Mouse (Mus musculus): ENCODE data around the gene Tob1. TPM values are rescaled to one million over a fixed set of nuclear protein-coding genes. Genes with fewer than 3 reads are reported as not detected.

Tob1 gene
- polyA plus RNA-seq, 1 experiment from 2014 or later = 45.8 TPM

- peak overlapping the region; percentile 92 for H3K9ac ChIP-seq (replicated peaks)
- peak overlapping the region; percentile 16 for H3K4me3 ChIP-seq
- no peaks in the 10 kb centered on the region for H3K27me3 ChIP-seq
- no peak for ATAC-seq (replicated peaks)
- H3K4me1 ChIP-seq = peaks cover 43% of the 10 kb centered on the region
- no peaks in the 10 kb centered on the region for H3K9me3 ChIP-seq
- H3K4me2 ChIP-seq (replicated peaks) = peak overlapping the region; percentile 54
- H3K27ac ChIP-seq (replicated peaks) = no peak overlapping the region
- H3K36me3 ChIP-seq = peaks cover 9% of the 10 kb centered on the region
- 82% methylated on average over 29 of the region's 29 CpGs for WGBS
Measured at GRCm38 (mm10) chr11:94213735-94214594, 2.7 kb downstream of the Tob1 start.

GRCm38 (mm10) chr11:94215581-94215980 is 4.3 kb downstream of the Tob1 start:
- Histone ChIP-seq H3K4me1 (peaks cover 37% of the 10 kb centered on the region), H3K27ac (replicated peaks) (0 out of 2 replicates have a peak overlapping the region, but pooled peaks have one; percentile 0), H3K4me2 (replicated peaks) (no peak overlapping the region), H3K9ac (replicated peaks) (no peak overlapping the region), H3K9me3 (no peaks in the 10 kb centered on the region), H3K27me3 (no peaks in the 10 kb centered on the region), H3K36me3 (peaks cover 9% of the 10 kb centered on the region), H3K4me3 (no peak overlapping the region)
- WGBS = 88% methylated on average over 3 of the region's 3 CpGs
- no peak for ATAC-seq (replicated peaks)

- H3K36me3 ChIP-seq = peaks cover 9% of the 10 kb centered on the region
- no peak for ATAC-seq (replicated peaks)
- WGBS = 36% methylated on average over 2 of the region's 2 CpGs
- H3K9me3 ChIP-seq = no peaks in the 10 kb centered on the region
- no peaks in the 10 kb centered on the region for H3K27me3 ChIP-seq
- H3K4me1 ChIP-seq = peaks cover 37% of the 10 kb centered on the region
- no peak overlapping the region for H3K4me3 ChIP-seq
- no peak overlapping the region for H3K4me2 ChIP-seq (replicated peaks)
- H3K27ac ChIP-seq (replicated peaks) = peak overlapping the region; percentile 24; the same call in 1 of the 2 replicates
- no peak overlapping the region for H3K9ac ChIP-seq (replicated peaks)
Measured at GRCm38 (mm10) chr11:94216247-94216646, 5.0 kb downstream of the Tob1 start.

GRCm38 (mm10) chr11:94221257-94221656 is 10.0 kb downstream of the Tob1 start:
- ATAC-seq (replicated peaks) = no peak
- no peaks in the 10 kb centered on the region for H3K36me3 ChIP-seq
- H3K4me2 ChIP-seq (replicated peaks) = no peak overlapping the region
- peaks cover 7% of the 10 kb centered on the region for H3K4me1 ChIP-seq
- WGBS = 94% methylated on average over 7 of the region's 7 CpGs
- no peak overlapping the region for H3K4me3 ChIP-seq
- H3K27me3 ChIP-seq = no peaks in the 10 kb centered on the region
- no peaks in the 10 kb centered on the region for H3K9me3 ChIP-seq
- no peak overlapping the region for H3K27ac ChIP-seq (replicated peaks)
- no peak overlapping the region for H3K9ac ChIP-seq (replicated peaks)

GRCm38 (mm10) chr11:94223531-94223930 is 12.3 kb downstream of the Tob1 start:
- no peak for ATAC-seq (replicated peaks)
- H3K4me2 ChIP-seq (replicated peaks) = no peak overlapping the region
- no peaks in the 10 kb centered on the region for H3K27me3 ChIP-seq
- H3K27ac ChIP-seq (replicated peaks) = no peak overlapping the region
- H3K9me3 ChIP-seq = no peaks in the 10 kb centered on the region
- 86% methylated on average over 9 of the region's 9 CpGs for WGBS
- no peak overlapping the region for H3K4me3 ChIP-seq
- peaks cover 5% of the 10 kb centered on the region for H3K4me1 ChIP-seq
- H3K36me3 ChIP-seq = no peaks in the 10 kb centered on the region
- no peak overlapping the region for H3K9ac ChIP-seq (replicated peaks)

- Histone ChIP-seq H3K9me3 (no peaks in the 10 kb centered on the region), H3K27me3 (no peaks in the 10 kb centered on the region), H3K9ac (replicated peaks) (no peak overlapping the region), H3K4me1 (peaks cover 12% of the 10 kb centered on the region), H3K36me3 (no peaks in the 10 kb centered on the region), H3K27ac (replicated peaks) (no peak overlapping the region), H3K4me3 (no peak overlapping the region), H3K4me2 (replicated peaks) (no peak overlapping the region)
- ATAC-seq (replicated peaks) = no peak
- WGBS = 38% methylated on average over 7 of the region's 7 CpGs
Measured at GRCm38 (mm10) chr11:94225985-94226384, 14.7 kb downstream of the Tob1 start.

GRCm38 (mm10) chr11:94228416-94228815 is 17.2 kb downstream of the Tob1 start:
- H3K4me3 ChIP-seq = no peak overlapping the region
- H3K4me1 ChIP-seq = peaks cover 12% of the 10 kb centered on the region

GRCm38 (mm10) chr11:94229207-94229960 is 18.1 kb downstream of the Tob1 start:
- Histone ChIP-seq H3K9ac (replicated peaks) (no peak overlapping the region), H3K4me3 (no peak overlapping the region), H3K4me2 (replicated peaks) (no peak overlapping the region), H3K36me3 (no peaks in the 10 kb centered on the region), H3K4me1 (peaks cover 12% of the 10 kb centered on the region), H3K9me3 (no peaks in the 10 kb centered on the region), H3K27ac (replicated peaks) (no peak overlapping the region), H3K27me3 (no peaks in the 10 kb centered on the region)
- WGBS = 75% methylated on average over 5 of the region's 5 CpGs
- ATAC-seq (replicated peaks) = no peak

More at GRCm38 (mm10) chr11:94228416-94228815, 17.2 kb downstream of the Tob1 start:
- Histone ChIP-seq H3K27ac (replicated peaks) (no peak overlapping the region), H3K9me3 (no peaks in the 10 kb centered on the region), H3K4me2 (replicated peaks) (no peak overlapping the region), H3K36me3 (no peaks in the 10 kb centered on the region), H3K9ac (replicated peaks) (0 out of 2 replicates have a peak overlapping the region, but pooled peaks have one; percentile 13), H3K27me3 (no peaks in the 10 kb centered on the region)
- no peak for ATAC-seq (replicated peaks)
- WGBS = 33% methylated on average over 9 of the region's 9 CpGs

- WGBS = 84% methylated on average over 8 of the region's 8 CpGs
- Histone ChIP-seq H3K9ac (replicated peaks) (no peak overlapping the region), H3K9me3 (no peaks in the 10 kb centered on the region), H3K4me3 (no peak overlapping the region), H3K36me3 (no peaks in the 10 kb centered on the region), H3K27ac (replicated peaks) (no peak overlapping the region), H3K4me1 (peaks cover 12% of the 10 kb centered on the region), H3K27me3 (no peaks in the 10 kb centered on the region), H3K4me2 (replicated peaks) (no peak overlapping the region)
- ATAC-seq (replicated peaks) = no peak
Measured at GRCm38 (mm10) chr11:94230244-94230643, 19.0 kb downstream of the Tob1 start.

- ATAC-seq (replicated peaks) = no peak
Measured at GRCm38 (mm10) chr11:94231821-94232552, 20.7 kb downstream of the Tob1 start.

GRCm38 (mm10) chr11:94233405-94233804 is 22.2 kb downstream of the Tob1 start:
- Histone ChIP-seq H3K9me3 (no peaks in the 10 kb centered on the region), H3K27me3 (no peaks in the 10 kb centered on the region), H3K36me3 (no peaks in the 10 kb centered on the region), H3K9ac (replicated peaks) (no peak overlapping the region), H3K4me2 (replicated peaks) (no peak overlapping the region), H3K4me3 (no peak overlapping the region), H3K27ac (replicated peaks) (no peak overlapping the region), H3K4me1 (peaks cover 15% of the 10 kb centered on the region)
- WGBS = 44% methylated on average over 6 of the region's 6 CpGs
- no peak for ATAC-seq (replicated peaks)

More at GRCm38 (mm10) chr11:94231821-94232552, 20.7 kb downstream of the Tob1 start:
- Histone ChIP-seq H3K9ac (replicated peaks) (no peak overlapping the region), H3K27me3 (no peaks in the 10 kb centered on the region), H3K27ac (replicated peaks) (no peak overlapping the region), H3K4me2 (replicated peaks) (no peak overlapping the region), H3K36me3 (no peaks in the 10 kb centered on the region), H3K4me1 (peaks cover 19% of the 10 kb centered on the region), H3K4me3 (no peak overlapping the region), H3K9me3 (no peaks in the 10 kb centered on the region)
- 83% methylated on average over 19 of the region's 19 CpGs for WGBS

GRCm38 (mm10) chr11:94234380-94234779 is 23.1 kb downstream of the Tob1 start:
- ATAC-seq (replicated peaks) = no peak
- Histone ChIP-seq H3K9ac (replicated peaks) (no peak overlapping the region), H3K4me2 (replicated peaks) (no peak overlapping the region), H3K4me3 (no peak overlapping the region), H3K4me1 (peaks cover 7% of the 10 kb centered on the region), H3K9me3 (no peaks in the 10 kb centered on the region), H3K36me3 (no peaks in the 10 kb centered on the region), H3K27ac (replicated peaks) (no peak overlapping the region), H3K27me3 (no peaks in the 10 kb centered on the region)
- WGBS = 92% methylated on average over 12 of the region's 12 CpGs
